Mouse (Mus musculus) layer of hippocampus, adult 11-12 months (tissue): ENCODE data around the gene Ppfia1.

Experiments used
- DNase-seq: peaks from one replicate; pipeline ENCODE4 v3.0.0; 2022; ENCODE audit warnings: low spot score

Gene Ppfia1

GRCm38 (mm10) chr7:144427460-144427859, 126.1 kb downstream of the Ppfia1 start:
- no peak for DNase-seq
